Mouse (Mus musculus): ENCODE measurements around the gene Dusp2.
"Not testable (repeated sequence)": the region's sequence is repeated elsewhere in the genome, so short reads cannot be mapped to it uniquely, and the experiment has no call there.

- not testable (repeated sequence) for TF ChIP-seq CTCF (IDR thresholded peaks at IDR 0.05; ENCODE audit: low read depth, low read length); TAL1 (conservative IDR thresholded peaks at IDR 0.05; ENCODE audit: low read depth, low read length); GATA1 (IDR thresholded peaks at IDR 0.05; ENCODE audit: borderline replicate concordance, low read length); GATA2 (IDR thresholded peaks at IDR 0.05; ENCODE audit: borderline replicate concordance, low read depth, low read length)
Measured at GRCm38 (mm10) chr2:127304192-127304591, 31.8 kb upstream of the Dusp2 start.
